In genomic region chr4:155770626-155771025, GRCm38 (mm10) we compare ENCODE assay signal across 9 mouse cellular contexts. TPM values are rescaled to one million over a fixed set of nuclear protein-coding genes. Genes with fewer than 3 reads are reported as not detected.
A peak's percentile ranks its signal among the peaks of the same experiment; 100 is the strongest.
DNase-seq lines count a peak whose midpoint lies in the region; ATAC-seq and TF ChIP-seq lines count a peak whose summit lies in the region.
"Had no signal": no experiment of that assay in that cellular context is flagged by ENCODE, and none has a peak within 500 bp of the region (broad histone marks: within the 10 kb centered on the region; RNA-seq: fewer than 3 reads in every experiment).

No protein-coding gene starts in this region.

- no peaks in the 10 kb centered on the region for H3K9me3 ChIP-seq in limb, embryonic 15.5 days
- H3K9me3 ChIP-seq in stomach, postnatal 0 days (ENCODE audit: control insufficient read depth, low read length) = no peaks in the 10 kb centered on the region

- TF ChIP-seq CTCF in testis, adult 2 months (IDR thresholded peaks at IDR 0.05; ENCODE audit: control insufficient read depth, insufficient read depth, insufficient replicate concordance, low read depth, low read length) = no peak
- TF ChIP-seq CTCF in stomach, postnatal 0 days (IDR thresholded peaks at IDR 0.05; ENCODE audit: low read depth) = no peak

- peak overlapping the region; percentile 69 for H3K9ac ChIP-seq in limb, embryonic 15.5 days
- H3K9ac ChIP-seq in stomach, postnatal 0 days (ENCODE audit: low read length) = peak overlapping the region; percentile 77

- H3K4me3 ChIP-seq in testis, adult 2 months (ENCODE audit: control insufficient read depth, low read depth, low read length) = peak overlapping the region; percentile 80
- H3K4me3 ChIP-seq in limb, embryonic 15.5 days = peak overlapping the region; percentile 53
- H3K4me3 ChIP-seq in stomach, postnatal 0 days (ENCODE audit: low read depth, low read length) = peak overlapping the region; percentile 51

- H3K36me3 ChIP-seq in testis, adult 2 months (ENCODE audit: control insufficient read depth, insufficient read depth, low read length) = no peaks in the 10 kb centered on the region
- H3K36me3 ChIP-seq in limb, embryonic 15.5 days = no peaks in the 10 kb centered on the region
- H3K36me3 ChIP-seq in stomach, postnatal 0 days (ENCODE audit: control insufficient read depth, insufficient read depth, low read length) = no peaks in the 10 kb centered on the region

- no peak for DNase-seq in testis, postnatal 14 days (ENCODE audit: low spot score)
- peak; percentile 74 for DNase-seq in gastrocnemius, postnatal 10 days
- no peak for DNase-seq in stomach, postnatal 0 days (ENCODE audit: low spot score)
- DNase-seq in frontal cortex, postnatal 14 days (ENCODE audit: low spot score in 2 of 2) = no peak
- no peak for DNase-seq in urinary bladder, adult 2 months (ENCODE audit: low spot score)
- no peak for DNase-seq in urinary bladder, postnatal 10 days (ENCODE audit: low spot score)

- TF ChIP-seq EP300 in stomach, postnatal 0 days (optimal IDR thresholded peaks at IDR 0.05) = no peak

- no peaks in the 10 kb centered on the region for H3K27me3 ChIP-seq in testis, adult 2 months (ENCODE audit: control insufficient read depth, insufficient read depth, low read length)
- H3K27me3 ChIP-seq in limb, embryonic 15.5 days = 0 out of 2 replicates have a peak, but pooled peaks cover 6% of the 10 kb centered on the region
- no peaks in the 10 kb centered on the region; the same call in 1 of the 2 replicates for H3K27me3 ChIP-seq in stomach, postnatal 0 days (ENCODE audit: control insufficient read depth, insufficient read depth, low read length)

- H3K27ac ChIP-seq in testis, adult 2 months (ENCODE audit: control insufficient read depth, insufficient read depth, low read depth, low read length) = no peak overlapping the region; the same call in 1 of the 2 replicates
- 0 out of 2 replicates have a peak overlapping the region, but pooled peaks have one; percentile 79 for H3K27ac ChIP-seq in limb, embryonic 15.5 days
- peak overlapping the region; percentile 81; the same call in 1 of the 2 replicates for H3K27ac ChIP-seq in stomach, postnatal 0 days (replicated peaks)

- no peak for ATAC-seq in limb, embryonic 15.5 days (ENCODE audit: insufficient number of reproducible peaks, low FRiP score, low TSS enrichment, low read depth)
- ATAC-seq in stomach, postnatal 0 days (ENCODE audit: low FRiP score, low TSS enrichment) = no peak; the same call in 1 of the 2 replicates

- TF ChIP-seq POLR2A in testis, adult 2 months (IDR thresholded peaks at IDR 0.05; ENCODE audit: control insufficient read depth, low read depth, low read length) = no peak

- peak overlapping the region; percentile 80 for H3K4me2 ChIP-seq in limb, embryonic 15.5 days
- H3K4me2 ChIP-seq in stomach, postnatal 0 days (replicated peaks; ENCODE audit: low read depth) = peak overlapping the region; percentile 81

- 37% methylated on average over 24 of the region's 24 CpGs for WGBS in limb, embryonic 15.5 days
- WGBS in stomach, postnatal 0 days = 47% methylated on average over 23 of the region's 24 CpGs

- peaks cover 27% of the 10 kb centered on the region for H3K4me1 ChIP-seq in testis, adult 2 months (ENCODE audit: control insufficient read depth, insufficient read depth, low read length)
- peaks cover 44% of the 10 kb centered on the region for H3K4me1 ChIP-seq in limb, embryonic 15.5 days
- 0 out of 2 replicates have a peak, but pooled peaks cover 8% of the 10 kb centered on the region for H3K4me1 ChIP-seq in stomach, postnatal 0 days (replicated peaks; ENCODE audit: control insufficient read depth, insufficient read depth)

RNA-seq across cellular contexts. Expression of gene Vwa1, which starts 3.9 kb away (rescaled TPM):
- polyA plus RNA-seq in testis, adult 2 months (2012; rRNA removed) = 5.5 and 5.6 TPM in 2 replicates
- total RNA-seq in gastrocnemius, postnatal 10 days (2021) = 10 to 100 TPM; 16.8 to 21.5 TPM
- 17.6 and 21.3 TPM in 2 replicates for polyA plus RNA-seq in limb, embryonic 15.5 days (2015; fragmentation: Nextera tagmentation; extraction: Ambion mirVana)
- polyA plus RNA-seq in stomach, postnatal 0 days (2015; fragmentation: Nextera tagmentation; extraction: Ambion mirVana) = 30.0 and 32.3 TPM in 2 replicates
- 29.3 and 32.1 TPM in 2 replicates for polyA plus RNA-seq in urinary bladder, adult 2 months (2012; rRNA removed)

RNA-seq across cellular contexts. Expression of gene Atad3a, which starts 9.7 kb away (rescaled TPM):
- polyA plus RNA-seq in testis, adult 2 months (2012; rRNA removed) = 18.7 and 23.4 TPM in 2 replicates
- total RNA-seq in gastrocnemius, postnatal 10 days (2021) = 10 to 100 TPM; 30.4 to 39.3 TPM
- 84.1 and 91.5 TPM in 2 replicates for polyA plus RNA-seq in limb, embryonic 15.5 days (2015; fragmentation: Nextera tagmentation; extraction: Ambion mirVana)
- polyA plus RNA-seq in stomach, postnatal 0 days (2015; fragmentation: Nextera tagmentation; extraction: Ambion mirVana) = 48.8 and 55.1 TPM in 2 replicates
- polyA plus RNA-seq in urinary bladder, adult 2 months (2012; rRNA removed) = 63.3 and 74.8 TPM in 2 replicates

RNA-seq across cellular contexts. Expression of gene Tmem88b, which starts 15.0 kb away (rescaled TPM):
- polyA plus RNA-seq in testis, adult 2 months (2012; rRNA removed) = 1.0 TPM in 2 replicates
- 1 to 10 TPM; 2.4 to 4.0 TPM for total RNA-seq in gastrocnemius, postnatal 10 days (2021)
- 0.38 and 0.52 TPM in 2 replicates for polyA plus RNA-seq in limb, embryonic 15.5 days (2015; fragmentation: Nextera tagmentation; extraction: Ambion mirVana)
- polyA plus RNA-seq in stomach, postnatal 0 days (2015; fragmentation: Nextera tagmentation; extraction: Ambion mirVana) = 0.13 and 0.27 TPM in 2 replicates
- 0.91 and 0.93 TPM in 2 replicates for polyA plus RNA-seq in urinary bladder, adult 2 months (2012; rRNA removed)
- polyA plus RNA-seq: macrophage had no signal

RNA-seq across cellular contexts. Expression of gene Ankrd65, which starts 19.6 kb away (rescaled TPM):
- 0.08 and 0.27 TPM in 2 replicates for polyA plus RNA-seq in testis, adult 2 months (2012; rRNA removed)
- total RNA-seq in gastrocnemius, postnatal 10 days (2021) = not detected
- not detected in 2 replicates for polyA plus RNA-seq in limb, embryonic 15.5 days (2015; fragmentation: Nextera tagmentation; extraction: Ambion mirVana)
- 0.10 and 0.13 TPM in 2 replicates for polyA plus RNA-seq in stomach, postnatal 0 days (2015; fragmentation: Nextera tagmentation; extraction: Ambion mirVana)
- polyA plus RNA-seq in urinary bladder, adult 2 months (2012; rRNA removed) = 0.81 and 0.93 TPM in 2 replicates
- polyA plus RNA-seq: macrophage had no signal

RNA-seq across cellular contexts. Expression of gene Mrpl20, which starts 32.1 kb away (rescaled TPM):
- polyA plus RNA-seq in testis, adult 2 months (2012; rRNA removed) = 134 and 144 TPM in 2 replicates
- total RNA-seq in gastrocnemius, postnatal 10 days (2021) = 10 to 100 TPM; 56.6 to 58.0 TPM
- 169 and 184 TPM in 2 replicates for polyA plus RNA-seq in limb, embryonic 15.5 days (2015; fragmentation: Nextera tagmentation; extraction: Ambion mirVana)
- polyA plus RNA-seq in stomach, postnatal 0 days (2015; fragmentation: Nextera tagmentation; extraction: Ambion mirVana) = 230 and 240 TPM in 2 replicates
- polyA plus RNA-seq in urinary bladder, adult 2 months (2012; rRNA removed) = 78.0 and 96.4 TPM in 2 replicates
